Mouse (Mus musculus) common myeloid progenitor, adult 5-6 weeks (primary cell): ENCODE results near the gene Card9. TPM values are rescaled to one million over a fixed set of nuclear protein-coding genes. Genes with fewer than 3 reads are reported as not detected.

Experiments used
- ATAC-seq: replicated peaks from 2 replicates; pipeline ENCODE4 v1.8.0; 2016; ENCODE audit warnings: low read depth, mild to moderate bottlenecking, moderate TSS enrichment, inconsistent platforms; ENCODE audit not compliant: poor library complexity, severe bottlenecking
- total RNA-seq: library from RNA; stranded (forward); fragments of 200-1000, 187-1606 nt; gene quantifications from 2 replicates; pipeline ENCODE4 v1.2.3, GENCODE M21; 2017

Card9 gene
- total RNA-seq, 1 experiment from 2014 or later: 46.4 TPM

DNA sequence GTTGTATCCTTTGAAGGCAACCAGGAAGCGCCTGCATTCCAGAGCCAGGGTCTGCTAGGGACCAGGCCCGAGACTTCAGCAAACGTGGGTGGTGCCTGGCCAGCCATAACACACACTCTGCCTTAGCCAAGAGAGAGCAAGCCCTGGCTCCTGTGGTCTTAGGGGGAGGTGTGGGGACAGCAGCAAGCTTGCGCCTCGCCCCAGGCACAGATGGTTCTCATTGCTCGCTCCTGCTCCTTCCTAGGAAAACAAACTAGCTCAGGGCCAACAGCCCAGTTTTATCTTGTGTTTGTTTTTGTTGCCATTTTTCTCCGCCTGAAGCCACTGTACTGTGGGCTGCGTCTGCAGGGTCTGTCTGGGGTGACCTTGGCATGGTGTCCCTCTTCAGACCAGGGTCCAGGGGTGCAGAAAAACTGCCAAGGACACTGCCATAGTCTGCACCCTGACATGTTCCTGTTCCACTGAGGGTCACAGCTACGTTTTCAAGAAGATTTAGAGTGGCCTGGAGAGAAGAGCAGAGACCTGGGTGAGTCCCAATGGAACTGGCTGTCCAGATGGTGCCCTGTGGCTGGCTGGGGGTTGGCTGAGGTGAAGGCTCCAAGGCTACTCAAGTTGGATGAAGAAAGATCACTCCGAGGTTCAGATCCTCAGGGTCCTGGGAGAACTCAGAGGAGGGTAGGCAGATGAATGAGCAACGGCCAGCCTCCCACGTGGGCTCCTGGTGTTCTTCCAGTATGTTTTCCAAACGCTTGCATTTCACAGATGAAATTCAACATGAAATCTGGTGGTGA is 46.2 kb downstream of the Card9 start:
- no peak for ATAC-seq

GRCm38 (mm10) chr2:26313394-26313793 is 47.3 kb downstream of the Card9 start:
- ATAC-seq: no peak

GRCm38 (mm10) chr2:26312812-26313211 is 47.9 kb downstream of the Card9 start:
- ATAC-seq: no peak

- ATAC-seq: no peak
These were observed 48.8 kb downstream of the Card9 start for GRCm38 (mm10) chr2:26311936-26312335.

DNA sequence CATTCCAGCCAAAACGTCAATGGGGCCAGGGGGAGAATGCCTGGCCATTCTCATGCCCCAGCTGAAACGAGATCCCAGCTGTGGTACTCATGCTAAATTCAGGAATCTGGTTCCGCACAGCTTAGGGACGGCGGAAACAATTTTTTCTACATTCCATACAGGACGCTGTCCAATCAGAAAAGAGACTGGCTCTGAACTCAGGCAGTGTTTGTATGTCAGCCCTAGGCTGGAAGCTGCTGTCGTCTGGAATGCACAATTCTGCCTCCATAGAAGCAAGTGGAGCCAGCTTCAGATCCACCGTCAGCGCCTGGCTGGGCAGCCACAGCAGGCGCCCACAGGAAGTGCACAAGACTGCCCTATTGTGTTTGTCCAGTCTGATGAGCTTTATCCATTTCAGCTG is 51.0 kb downstream of the Card9 start:
- no peak for ATAC-seq

- no peak for ATAC-seq
These were observed 54.0 kb downstream of the Card9 start for GRCm38 (mm10) chr2:26306702-26307101.

- ATAC-seq: no peak
These were observed 55.2 kb downstream of the Card9 start for GRCm38 (mm10) chr2:26305555-26305954.

GRCm38 (mm10) chr2:26304711-26305110 is 56.0 kb downstream of the Card9 start:
- no peak for ATAC-seq

Other genes starting within 250 kb of the Card9 start
- 0.87 and 4.1 TPM in 2 replicates for gene Nacc2, start 237.7 kb downstream of the Card9 start, total RNA-seq
- gene Lhx3, start 152.6 kb downstream of the Card9 start, total RNA-seq: not detected in 2 replicates
- gene Qsox2, start 123.4 kb downstream of the Card9 start, total RNA-seq: 5.4 and 6.9 TPM in 2 replicates
- not detected in 2 replicates for gene Ccdc187, start 66.4 kb downstream of the Card9 start, total RNA-seq
- 14.4 and 23.8 TPM in 2 replicates for gene Gpsm1, start 45.4 kb downstream of the Card9 start, total RNA-seq
- 7.1 and 9.1 TPM in 2 replicates for gene Dnlz, start 8.8 kb downstream of the Card9 start, total RNA-seq
- gene Snapc4, start 19.7 kb upstream of the Card9 start, total RNA-seq: 45.1 TPM in 2 replicates
- 32.6 and 33.2 TPM in 2 replicates for gene Entr1, start 28.4 kb upstream of the Card9 start, total RNA-seq
- gene Pmpca, start 28.4 kb upstream of the Card9 start, total RNA-seq: 66.4 and 72.9 TPM in 2 replicates
- gene Inpp5e, start 48.3 kb upstream of the Card9 start, total RNA-seq: 8.5 and 15.6 TPM in 2 replicates
- gene Sec16a, start 84.3 kb upstream of the Card9 start, total RNA-seq: 20.1 and 44.2 TPM in 2 replicates
- 6.5 and 13.7 TPM in 2 replicates for gene Notch1, start 155.7 kb upstream of the Card9 start, total RNA-seq
- gene Egfl7, start 219.1 kb upstream of the Card9 start, total RNA-seq: 54.9 and 57.0 TPM in 2 replicates
- gene Gm20532, start 225.7 kb upstream of the Card9 start, total RNA-seq: not detected in 2 replicates
- gene Agpat2, start 243.5 kb upstream of the Card9 start, total RNA-seq: 32.2 and 38.7 TPM in 2 replicates